In genomic region chr1:87456425-87456824, GRCm38 (mm10) we compare ENCODE assay signal across 23 mouse cellular contexts. TPM values are rescaled to one million over a fixed set of nuclear protein-coding genes. Genes with fewer than 3 reads are reported as not detected.
"Had no signal": no experiment of that assay in that cellular context is flagged by ENCODE, and none has a peak within 500 bp of the region (broad histone marks: within the 10 kb centered on the region; RNA-seq: fewer than 3 reads in every experiment).

No protein-coding gene starts in this region.

- DNase-seq: retina, postnatal 1 day; right cerebral cortex, adult 18-20 months; right cerebral cortex, postnatal 14 days; right cerebral cortex, postnatal 25 days; right cerebral cortex, postnatal 4 days; spleen, adult 18-20 months; thymus, adult 18-20 months; thymus, adult 2 months; thymus, postnatal 14 days; thymus, postnatal 25 days; thymus, postnatal 36 days; thymus, postnatal 4 days had no signal

- H3K4me2 ChIP-seq: neural tube, embryonic 12.5 days; neural tube, embryonic 13.5 days; neural tube, embryonic 15.5 days; stomach, embryonic 15.5 days had no signal

- H3K36me3 ChIP-seq: neural tube, embryonic 12.5 days; neural tube, embryonic 15.5 days; stomach, embryonic 15.5 days had no signal

- H3K27me3 ChIP-seq: neural tube, embryonic 12.5 days; neural tube, embryonic 13.5 days; neural tube, embryonic 15.5 days; stomach, embryonic 15.5 days had no signal

- H3K4me3 ChIP-seq: neural tube, embryonic 12.5 days; neural tube, embryonic 13.5 days; neural tube, embryonic 15.5 days; stomach, embryonic 15.5 days had no signal

RNA-seq across cellular contexts. Expression of gene Snorc, which starts 13.6 kb away (rescaled TPM):
- total RNA-seq: neutrophil, adult 5-6 weeks had no signal
- polyA plus RNA-seq: neural tube, embryonic 12.5 days; small intestine, adult 2 months; spleen, adult 2 months; stomach, embryonic 15.5 days; stomach, embryonic 16.5 days; stomach, postnatal 0 days; testis, adult 2 months; urinary bladder, adult 2 months had no signal

RNA-seq across cellular contexts. Expression of gene Neu2, which starts 53.3 kb away (rescaled TPM):
- total RNA-seq: neutrophil, adult 5-6 weeks had no signal
- polyA plus RNA-seq: neural tube, embryonic 12.5 days had no signal
